Mouse (Mus musculus): ENCODE results near the gene Milr1. TPM values are rescaled to one million over a fixed set of nuclear protein-coding genes. Genes with fewer than 3 reads are reported as not detected.
A peak's percentile ranks its signal among the peaks of the same experiment; 100 is the strongest.

The Milr1 gene
- total and polyA plus RNA-seq, 2 experiments from 2014 or later, result 0.37 TPM; not detected in 1

- Histone ChIP-seq H3K27ac (ENCODE audit: low read depth, low read length) (no peak overlapping the region), H3K36me3 (ENCODE audit: insufficient read depth, low read length) (peaks cover 5% of the 10 kb centered on the region; the same call in 1 of the 2 replicates), H3K27me3 (ENCODE audit: insufficient read depth, low read length) (no peaks in the 10 kb centered on the region), H3K4me1 (ENCODE audit: insufficient read depth, low read length) (no peaks in the 10 kb centered on the region), H3K9me3 (ENCODE audit: low read length) (no peaks in the 10 kb centered on the region), H3K9ac (replicated peaks; ENCODE audit: low read length, poor library complexity, severe bottlenecking) (no peak overlapping the region), H3K4me2 (ENCODE audit: low read depth, low read length, poor library complexity, severe bottlenecking) (no peak overlapping the region), H3K4me3 (ENCODE audit: low read depth, low read length) (no peak overlapping the region)
- DNase-seq (ENCODE audit: low spot score) (no peak), ATAC-seq (ENCODE audit: low FRiP score) (no peak)
- no peak for TF ChIP-seq CTCF (IDR thresholded peaks at IDR 0.05)
- WGBS, result 49% methylated on average over 5 of the region's 5 CpGs
Measured at GRCm38 (mm10) chr11:106762139-106762799, 11.2 kb downstream of the Milr1 start.

GRCm38 (mm10) chr11:106762800-106763185, 11.8 kb downstream of the Milr1 start:
- no peaks in the 10 kb centered on the region for H3K27me3 ChIP-seq (ENCODE audit: insufficient read depth, low read length)
- TF ChIP-seq CTCF (IDR thresholded peaks at IDR 0.05), result no peak
- no peaks in the 10 kb centered on the region for H3K4me1 ChIP-seq (ENCODE audit: insufficient read depth, low read length)
- no peaks in the 10 kb centered on the region for H3K9me3 ChIP-seq (ENCODE audit: low read length)
- DNase-seq (ENCODE audit: low spot score) (no peak), ATAC-seq (ENCODE audit: low FRiP score) (no peak)
- H3K9ac ChIP-seq (replicated peaks; ENCODE audit: low read length, poor library complexity, severe bottlenecking), result no peak overlapping the region
- H3K4me3 ChIP-seq (ENCODE audit: low read depth, low read length), result no peak overlapping the region
- 75% methylated on average over 9 of the region's 9 CpGs for WGBS
- no peak overlapping the region for H3K4me2 ChIP-seq (ENCODE audit: low read depth, low read length, poor library complexity, severe bottlenecking)
- H3K36me3 ChIP-seq (ENCODE audit: insufficient read depth, low read length), result peaks cover 6% of the 10 kb centered on the region
- H3K27ac ChIP-seq (ENCODE audit: low read depth, low read length), result no peak overlapping the region

- Histone ChIP-seq H3K9ac (replicated peaks; ENCODE audit: low read length, poor library complexity, severe bottlenecking) (no peak overlapping the region), H3K4me1 (ENCODE audit: insufficient read depth, low read length) (no peaks in the 10 kb centered on the region), H3K36me3 (ENCODE audit: insufficient read depth, low read length) (peaks cover 18% of the 10 kb centered on the region), H3K27ac (ENCODE audit: low read depth, low read length) (no peak overlapping the region), H3K9me3 (ENCODE audit: low read length) (no peaks in the 10 kb centered on the region), H3K4me3 (ENCODE audit: low read depth, low read length) (no peak overlapping the region), H3K27me3 (ENCODE audit: insufficient read depth, low read length) (no peaks in the 10 kb centered on the region), H3K4me2 (ENCODE audit: low read depth, low read length, poor library complexity, severe bottlenecking) (no peak overlapping the region)
- no peak for TF ChIP-seq CTCF (IDR thresholded peaks at IDR 0.05)
- 93% methylated on average over 4 of the region's 4 CpGs for WGBS
- no peak for DNase-seq (ENCODE audit: low spot score)
- no peak for ATAC-seq (ENCODE audit: low FRiP score)
Measured at GRCm38 (mm10) chr11:106766611-106767162, 15.7 kb downstream of the Milr1 start.

GRCm38 (mm10) chr11:106767516-106767915, 16.5 kb downstream of the Milr1 start:
- TF ChIP-seq CTCF (IDR thresholded peaks at IDR 0.05), result 0 out of 2 replicates have a peak, but pooled peaks have one; percentile 19
- H3K4me3 ChIP-seq (ENCODE audit: low read depth, low read length), result no peak overlapping the region
- DNase-seq (ENCODE audit: low spot score) (no peak), ATAC-seq (ENCODE audit: low FRiP score) (no peak)
- no peak overlapping the region for H3K9ac ChIP-seq (replicated peaks; ENCODE audit: low read length, poor library complexity, severe bottlenecking)
- WGBS, result 93% methylated on average over 4 of the region's 4 CpGs
- no peaks in the 10 kb centered on the region for H3K4me1 ChIP-seq (ENCODE audit: insufficient read depth, low read length)
- H3K36me3 ChIP-seq (ENCODE audit: insufficient read depth, low read length), result peaks cover 21% of the 10 kb centered on the region
- no peak overlapping the region for H3K4me2 ChIP-seq (ENCODE audit: low read depth, low read length, poor library complexity, severe bottlenecking)
- no peak overlapping the region for H3K27ac ChIP-seq (ENCODE audit: low read depth, low read length)
- no peaks in the 10 kb centered on the region for H3K9me3 ChIP-seq (ENCODE audit: low read length)
- no peaks in the 10 kb centered on the region for H3K27me3 ChIP-seq (ENCODE audit: insufficient read depth, low read length)

- no peaks in the 10 kb centered on the region for H3K9me3 ChIP-seq (ENCODE audit: low read length)
- H3K27ac ChIP-seq (ENCODE audit: low read depth, low read length), result no peak overlapping the region
- H3K27me3 ChIP-seq (ENCODE audit: insufficient read depth, low read length), result no peaks in the 10 kb centered on the region
- no peak overlapping the region for H3K9ac ChIP-seq (replicated peaks; ENCODE audit: low read length, poor library complexity, severe bottlenecking)
- peaks cover 38% of the 10 kb centered on the region for H3K36me3 ChIP-seq (ENCODE audit: insufficient read depth, low read length)
- DNase-seq (ENCODE audit: low spot score), result no peak
- no peak overlapping the region for H3K4me3 ChIP-seq (ENCODE audit: low read depth, low read length)
- peak; percentile 77 for TF ChIP-seq CTCF (IDR thresholded peaks at IDR 0.05)
- WGBS, result 98% methylated on average over 9 of the region's 9 CpGs
- H3K4me2 ChIP-seq (ENCODE audit: low read depth, low read length, poor library complexity, severe bottlenecking), result no peak overlapping the region
- no peak for ATAC-seq (ENCODE audit: low FRiP score)
- H3K4me1 ChIP-seq (ENCODE audit: insufficient read depth, low read length), result no peaks in the 10 kb centered on the region
Measured at GRCm38 (mm10) chr11:106770195-106770974, 19.4 kb downstream of the Milr1 start.

GRCm38 (mm10) chr11:106773061-106773460, 22.0 kb downstream of the Milr1 start:
- no peak for TF ChIP-seq CTCF (IDR thresholded peaks at IDR 0.05)
- Histone ChIP-seq H3K4me3 (ENCODE audit: low read depth, low read length) (no peak overlapping the region), H3K27ac (ENCODE audit: low read depth, low read length) (no peak overlapping the region), H3K9me3 (ENCODE audit: low read length) (no peaks in the 10 kb centered on the region), H3K4me1 (ENCODE audit: insufficient read depth, low read length) (no peaks in the 10 kb centered on the region), H3K4me2 (ENCODE audit: low read depth, low read length, poor library complexity, severe bottlenecking) (no peak overlapping the region), H3K9ac (replicated peaks; ENCODE audit: low read length, poor library complexity, severe bottlenecking) (no peak overlapping the region), H3K36me3 (ENCODE audit: insufficient read depth, low read length) (peaks cover 35% of the 10 kb centered on the region), H3K27me3 (ENCODE audit: insufficient read depth, low read length) (no peaks in the 10 kb centered on the region)
- DNase-seq (ENCODE audit: low spot score) (no peak), ATAC-seq (ENCODE audit: low FRiP score) (no peak)
- 93% methylated on average over 9 of the region's 9 CpGs for WGBS

Data from midbrain, postnatal 0 days (tissue).